Mouse (Mus musculus) E14TG2a.4 (cell line): ENCODE measurements at regions not wholly inside any gene's neighbourhood (a gene's known extent, or its start where the extent isn't known, plus 50 kb on each side); places are given as distances from the start of the nearest gene placed in this dataset.

Source experiments
- H3K27me3 ChIP-seq: 2 replicates; pipeline ENCODE4 v1.6.1; 2014; ENCODE audit warnings: low read length, control low read depth; ENCODE audit not compliant: insufficient read depth
- H3K36me3 ChIP-seq: 2 replicates; pipeline ENCODE4 v1.6.1; 2014; ENCODE audit warnings: low read length, control low read depth; ENCODE audit not compliant: insufficient read depth
- H3K4me1 ChIP-seq: replicated peaks from 2 replicates; pipeline ENCODE4 v1.6.1; 2014; ENCODE audit warnings: low read depth, low read length, control low read depth
- H3K4me3 ChIP-seq: replicated peaks from 2 replicates; pipeline ENCODE4 v1.5.1; 2014; ENCODE audit warnings: mild to moderate bottlenecking, low read length
- H3K9me3 ChIP-seq: 2 replicates; pipeline ENCODE4 v1.6.1; 2014; ENCODE audit warnings: low read length, control low read depth
- CTCF ChIP-seq: conservative IDR thresholded peaks from 2 replicates; pipeline ENCODE4 v1.5.1; 2014; ENCODE audit warnings: low read length
- NANOG ChIP-seq: IDR thresholded peaks from 2 replicates; pipeline ENCODE4 v1.6.1; 2014; ENCODE audit warnings: borderline replicate concordance, low read length, mixed read lengths
- POU5F1 ChIP-seq: IDR thresholded peaks from 2 replicates; pipeline ENCODE4 v1.6.1; 2014; ENCODE audit warnings: low read length, borderline replicate concordance

GRCm38 (mm10) chr16:50081511-50081910 is 281.2 kb downstream of the Cd47 start:
- no peaks in the 10 kb centered on the region for H3K27me3 ChIP-seq
- no peaks in the 10 kb centered on the region for H3K9me3 ChIP-seq
- H3K4me3 ChIP-seq = no peak overlapping the region
- no peaks in the 10 kb centered on the region for H3K36me3 ChIP-seq
- TF ChIP-seq POU5F1 = no peak
- TF ChIP-seq NANOG = no peak
- TF ChIP-seq CTCF = no peak
- H3K4me1 ChIP-seq = no peaks in the 10 kb centered on the region

- H3K27me3 ChIP-seq = no peaks in the 10 kb centered on the region
- no peaks in the 10 kb centered on the region for H3K4me1 ChIP-seq
- no peaks in the 10 kb centered on the region for H3K9me3 ChIP-seq
- TF ChIP-seq CTCF (no peak), POU5F1 (no peak), NANOG (no peak)
- no peaks in the 10 kb centered on the region for H3K36me3 ChIP-seq
- H3K4me3 ChIP-seq = no peak overlapping the region
These were observed 292.0 kb downstream of the Cd47 start for GRCm38 (mm10) chr16:50092318-50092717.

- H3K4me1 ChIP-seq = no peaks in the 10 kb centered on the region
- TF ChIP-seq CTCF (no peak), POU5F1 (no peak), NANOG (no peak)
- no peaks in the 10 kb centered on the region for H3K9me3 ChIP-seq
- H3K4me3 ChIP-seq = no peak overlapping the region
- H3K36me3 ChIP-seq = no peaks in the 10 kb centered on the region
- H3K27me3 ChIP-seq = no peaks in the 10 kb centered on the region
These were observed 292.4 kb downstream of the Cd47 start for GRCm38 (mm10) chr16:50092780-50093179.

- H3K4me1 ChIP-seq = no peaks in the 10 kb centered on the region
- H3K36me3 ChIP-seq = no peaks in the 10 kb centered on the region
- no peaks in the 10 kb centered on the region for H3K9me3 ChIP-seq
- TF ChIP-seq POU5F1 = no peak
- TF ChIP-seq CTCF = no peak
- TF ChIP-seq NANOG = no peak
- no peaks in the 10 kb centered on the region for H3K27me3 ChIP-seq
- no peak overlapping the region for H3K4me3 ChIP-seq
These were observed 295.7 kb downstream of the Cd47 start for GRCm38 (mm10) chr16:50095858-50096551.

- Histone ChIP-seq H3K4me1 (no peaks in the 10 kb centered on the region), H3K9me3 (no peaks in the 10 kb centered on the region), H3K27me3 (no peaks in the 10 kb centered on the region), H3K36me3 (no peaks in the 10 kb centered on the region), H3K4me3 (no peak overlapping the region)
- TF ChIP-seq CTCF (no peak), NANOG (no peak), POU5F1 (no peak)
These were observed 296.2 kb downstream of the Cd47 start for GRCm38 (mm10) chr16:50096563-50096962.

- Histone ChIP-seq H3K4me1 (no peaks in the 10 kb centered on the region), H3K9me3 (no peaks in the 10 kb centered on the region), H3K27me3 (no peaks in the 10 kb centered on the region)
These were observed 303.0 kb downstream of the Cd47 start for GRCm38 (mm10) chr16:50103340-50103739.

GRCm38 (mm10) chr16:50118150-50118549 is 314.0 kb downstream of the Bbx start:
- no peaks in the 10 kb centered on the region for H3K9me3 ChIP-seq
- no peaks in the 10 kb centered on the region; the same call in 1 of the 2 replicates for H3K4me1 ChIP-seq
- H3K36me3 ChIP-seq = no peaks in the 10 kb centered on the region
- no peak overlapping the region for H3K4me3 ChIP-seq
- H3K27me3 ChIP-seq = no peaks in the 10 kb centered on the region
- TF ChIP-seq POU5F1 = no peak
- peak; percentile 64 for TF ChIP-seq CTCF
- no peak for TF ChIP-seq NANOG

More at GRCm38 (mm10) chr16:50103340-50103739, 303.0 kb downstream of the Cd47 start:
- Histone ChIP-seq H3K36me3 (no peaks in the 10 kb centered on the region), H3K4me3 (no peak overlapping the region)
- TF ChIP-seq NANOG (no peak), POU5F1 (no peak), CTCF (no peak)

- no peak for TF ChIP-seq NANOG
- no peak for TF ChIP-seq POU5F1
- no peak for TF ChIP-seq CTCF
- H3K4me1 ChIP-seq = no peaks in the 10 kb centered on the region; the same call in 1 of the 2 replicates
These were observed 309.7 kb downstream of the Bbx start for GRCm38 (mm10) chr16:50122460-50122859.

GRCm38 (mm10) chr16:50124646-50125045 is 307.5 kb downstream of the Bbx start:
- Histone ChIP-seq H3K36me3 (no peaks in the 10 kb centered on the region), H3K9me3 (no peaks in the 10 kb centered on the region), H3K4me3 (no peak overlapping the region), H3K4me1 (no peaks in the 10 kb centered on the region; the same call in 1 of the 2 replicates), H3K27me3 (no peaks in the 10 kb centered on the region)
- TF ChIP-seq POU5F1 = no peak
- no peak for TF ChIP-seq NANOG
- TF ChIP-seq CTCF = no peak

More at GRCm38 (mm10) chr16:50122460-50122859, 309.7 kb downstream of the Bbx start:
- Histone ChIP-seq H3K27me3 (no peaks in the 10 kb centered on the region), H3K4me3 (no peak overlapping the region), H3K36me3 (no peaks in the 10 kb centered on the region), H3K9me3 (no peaks in the 10 kb centered on the region)
